Mouse (Mus musculus) CH12.LX (cell line): ENCODE data around the gene Eif3m. TPM values are rescaled to one million over a fixed set of nuclear protein-coding genes. Genes with fewer than 3 reads are reported as not detected.

ENCODE experiments used
- DNase-seq: peaks from one replicate; pipeline ENCODE4 v3.0.0-alpha.2; 2013; ENCODE audit errors: extremely low read depth
- H3K27ac ChIP-seq: 2 replicates; pipeline ENCODE4 v1.5.1; 2012; ENCODE audit warnings: low read depth, mild to moderate bottlenecking, control low read depth, moderate library complexity; ENCODE audit not compliant: insufficient read depth
- H3K27me3 ChIP-seq: replicated peaks from 2 replicates; pipeline ENCODE3; 2012; ENCODE audit warnings: inconsistent platforms
- H3K36me3 ChIP-seq, 2 experiments: replicated peaks in 1 of 2; 2 replicates each; pipeline versions ENCODE3 to v1.6.1; 2012; ENCODE audit warnings: inconsistent platforms in 1 of 2, low read length in 1 of 2, mild to moderate bottlenecking in 1 of 2, mixed read lengths in 1 of 2, moderate library complexity in 1 of 2; ENCODE audit not compliant: control insufficient read depth in 1 of 2, insufficient read depth in 1 of 2
- H3K4me1 ChIP-seq, 2 experiments: 2 replicates each; pipeline ENCODE4 v1.6.1; 2012; ENCODE audit warnings: inconsistent platforms in 1 of 2, moderate library complexity in 1 of 2; ENCODE audit not compliant: insufficient read depth in 2 of 2, control insufficient read depth in 1 of 2
- H3K4me2 ChIP-seq: 2 replicates; pipeline ENCODE4 v1.6.1; 2012; ENCODE audit warnings: low read depth, mild to moderate bottlenecking, control low read depth; ENCODE audit not compliant: poor library complexity, insufficient read depth, severe bottlenecking
- H3K4me3 ChIP-seq, 3 experiments: fragments of 150-350 bp in 1 of 3; sonication (generic) in 1 of 3; replicated peaks in 1 of 3; 2 replicates each; pipeline versions ENCODE3 to v1.5.1; 2011 to 2012; ENCODE audit warnings: low read depth in 2 of 3, low read length in 2 of 3, mild to moderate bottlenecking in 2 of 3, moderate library complexity in 2 of 3, control low read depth in 1 of 3, improper control_type of control experiment in 1 of 3, inconsistent platforms in 1 of 3, mixed read lengths in 1 of 3; ENCODE audit not compliant: poor library complexity in 1 of 3
- H3K79me2 ChIP-seq: replicated peaks from 2 replicates; pipeline ENCODE4 v1.6.1; 2012; ENCODE audit warnings: mild to moderate bottlenecking, moderate library complexity; ENCODE audit not compliant: control insufficient read depth, poor library complexity, insufficient read depth, severe bottlenecking; ENCODE audit errors: extremely low read depth
- H3K9ac ChIP-seq: 2 replicates; pipeline ENCODE4 v1.6.1; 2012; ENCODE audit warnings: low read depth, mild to moderate bottlenecking, control low read depth, moderate library complexity; ENCODE audit not compliant: insufficient read depth
- H3K9me3 ChIP-seq: replicated peaks from 2 replicates; pipeline ENCODE3; 2012; ENCODE audit warnings: low read length, inconsistent platforms, mixed read lengths
- CHD1 ChIP-seq: IDR thresholded peaks from 2 replicates; pipeline ENCODE4 v1.6.1; 2012; ENCODE audit warnings: low read depth, low read length, improper control_type of control experiment, inconsistent platforms
- CHD2 ChIP-seq: IDR thresholded peaks from 2 replicates; pipeline ENCODE4 v1.6.1; 2011; ENCODE audit warnings: low read length, improper control_type of control experiment
- CTCF ChIP-seq, 2 experiments: IDR thresholded peaks in 1 of 2; conservative IDR thresholded peaks in 1 of 2; 2 replicates each; pipeline ENCODE4 v1.5.1; 2011 to 2012; ENCODE audit warnings: low read depth in 2 of 2, low read length in 2 of 2, improper control_type of control experiment in 1 of 2, inconsistent platforms in 1 of 2, mild to moderate bottlenecking in 1 of 2, moderate library complexity in 1 of 2
- E2F4 ChIP-seq: IDR thresholded peaks from 2 replicates; pipeline ENCODE4 v1.6.1; 2011; ENCODE audit warnings: low read depth, low read length, improper control_type of control experiment; ENCODE audit not compliant: insufficient replicate concordance
- ELF1 ChIP-seq: IDR thresholded peaks from 2 replicates; pipeline ENCODE4 v1.6.1; 2014; ENCODE audit warnings: low read depth, mild to moderate bottlenecking, inconsistent platforms, low read length, improper control_type of control experiment
- EP300 ChIP-seq: IDR thresholded peaks from 2 replicates; pipeline ENCODE4 v1.6.1; 2011; ENCODE audit warnings: low read length, improper control_type of control experiment
- IRF4 ChIP-seq: IDR thresholded peaks from 2 replicates; pipeline ENCODE4 v1.6.1; 2014; ENCODE audit warnings: low read depth, mild to moderate bottlenecking, inconsistent platforms, low read length, improper control_type of control experiment
- JUN ChIP-seq: IDR thresholded peaks from 2 replicates; pipeline ENCODE4 v1.6.1; 2011; ENCODE audit warnings: low read depth, mild to moderate bottlenecking, low read length, improper control_type of control experiment, moderate library complexity; ENCODE audit not compliant: insufficient read depth
- JUND ChIP-seq: conservative IDR thresholded peaks from 2 replicates; pipeline ENCODE4 v1.6.1; 2011; ENCODE audit warnings: low read depth, low read length, improper control_type of control experiment
- MAFK ChIP-seq: IDR thresholded peaks from 2 replicates; pipeline ENCODE4 v1.6.1; 2011; ENCODE audit warnings: low read length, improper control_type of control experiment; ENCODE audit not compliant: insufficient replicate concordance
- MAZ ChIP-seq: IDR thresholded peaks from 2 replicates; pipeline ENCODE4 v1.6.1; 2012; ENCODE audit warnings: low read depth, mild to moderate bottlenecking, inconsistent platforms, low read length, improper control_type of control experiment, moderate library complexity
- MXI1 ChIP-seq: IDR thresholded peaks from 2 replicates; pipeline ENCODE4 v1.6.1; 2011; ENCODE audit warnings: mild to moderate bottlenecking, low read depth, low read length, improper control_type of control experiment
- MYC ChIP-seq: IDR thresholded peaks from 2 replicates; pipeline ENCODE4 v1.6.1; 2011; ENCODE audit warnings: low read depth, mild to moderate bottlenecking, improper control_type of control experiment, low read length
- NRF1 ChIP-seq: IDR thresholded peaks from 2 replicates; pipeline ENCODE4 v1.6.1; 2014; ENCODE audit warnings: low read depth, mild to moderate bottlenecking, inconsistent platforms, low read length, improper control_type of control experiment, moderate library complexity
- RAD21 ChIP-seq: IDR thresholded peaks from 2 replicates; pipeline ENCODE4 v1.6.1; 2011; ENCODE audit warnings: low read depth, mild to moderate bottlenecking, low read length, improper control_type of control experiment, moderate library complexity
- RCOR1 ChIP-seq: conservative IDR thresholded peaks from 2 replicates; pipeline ENCODE4 v1.6.1; 2012; ENCODE audit warnings: low read depth, mild to moderate bottlenecking, inconsistent platforms, low read length, improper control_type of control experiment
- SMC3 ChIP-seq: IDR thresholded peaks from 2 replicates; pipeline ENCODE4 v1.6.1; 2011; ENCODE audit warnings: low read depth, low read length, improper control_type of control experiment
- TCF12 ChIP-seq: IDR thresholded peaks from 2 replicates; pipeline ENCODE4 v1.6.1; 2014; ENCODE audit warnings: low read depth, mild to moderate bottlenecking, inconsistent platforms, low read length, improper control_type of control experiment
- USF2 ChIP-seq: conservative IDR thresholded peaks from 2 replicates; pipeline ENCODE4 v1.6.1; 2011; ENCODE audit warnings: low read depth, low read length, improper control_type of control experiment
- ZKSCAN1 ChIP-seq: IDR thresholded peaks from 2 replicates; pipeline ENCODE4 v1.6.1; 2012; ENCODE audit warnings: low read depth, inconsistent platforms, low read length, improper control_type of control experiment, borderline replicate concordance
- ZNF384 ChIP-seq: IDR thresholded peaks from 2 replicates; pipeline ENCODE4 v1.6.1; 2012; ENCODE audit warnings: low read depth, low read length, improper control_type of control experiment, inconsistent platforms
- dilution Hi-C: fragments of 300-500 bp; cut with MboI; formaldehyde crosslinking; loops from 2 replicates; pipeline ENCODE4 v1.14.3; 2020; ENCODE audit warnings: low sequenced_read_pairs; ENCODE audit not compliant: extremely low pct_unique_long_range_greater_than_20kb, extremely low pct_ligation_motif_present
- in situ Hi-C: fragments of 300-500 bp; cut with MboI; formaldehyde crosslinking; loops from 3 replicates; pipeline ENCODE4 v1.14.3; 2019; ENCODE audit warnings: low sequenced_read_pairs, low pct_ligation_motif_present, low pct_unique_long_range_greater_than_20kb, mixed read lengths
- polyA plus RNA-seq: library from polyadenylated mRNA; unstranded; fragments of >175 nt; gene quantifications from 2 replicates; pipeline ENCODE4 v1.2.1, GENCODE M21; 2012; ENCODE audit warnings: low read depth; ENCODE audit not compliant: insufficient read length
- total RNA-seq, 2 experiments: library from RNA; depleted of rRNA; stranded (reverse); fragments of 300-350 nt in 1 of 2; fragments of >200 nt in 1 of 2; gene quantifications; 2 replicates each; pipeline ENCODE4 v1.2.3; 2012 to 2014

The Eif3m gene
- total and polyA plus RNA-seq, 3 experiments, result 268 to 558 (median 273) TPM

- no peaks in the 10 kb centered on the region for H3K79me2 ChIP-seq
- TF ChIP-seq USF2 (no peak), IRF4 (no peak), MAZ (no peak), CTCF (conservative IDR thresholded peaks at IDR 0.05 in 1 of 2, IDR thresholded peaks at IDR 0.05 in 1 of 2; ENCODE audit: low read depth in 2 of 2, low read length in 2 of 2) (no peak), MXI1 (no peak), CHD2 (no peak), ELF1 (no peak), MAFK (no peak), NRF1 (no peak), CHD1 (no peak), EP300 (no peak), SMC3 (no peak), JUND (no peak), E2F4 (no peak), ZNF384 (no peak)
- TF ChIP-seq, all 38 proteins: peak for 0
- dilution Hi-C loops, result no loop called here
- Histone ChIP-seq H3K4me3 (no peak overlapping the region), H3K36me3 (no peaks in the 10 kb centered on the region), H3K4me1 (peaks cover 2 to 23% of the 10 kb centered on the region in 2 experiments; a peak in 3 of 4 replicates), H3K27ac (no peak overlapping the region), H3K9me3 (no peaks in the 10 kb centered on the region), H3K4me2 (no peak overlapping the region), H3K9ac (no peak overlapping the region), H3K27me3 (no peaks in the 10 kb centered on the region)
- no peak for DNase-seq
- in situ Hi-C loops, result no loop called here
Observed at GRCm38 (mm10) chr2:105034084-105034483, 17.2 kb upstream of the Eif3m start.

GRCm38 (mm10) chr2:105030505-105030904 is 13.6 kb upstream of the Eif3m start:
- dilution Hi-C loops, result no loop called here

More at GRCm38 (mm10) chr2:105030505-105030904, 13.6 kb upstream of the Eif3m start:
- Histone ChIP-seq H3K79me2 (no peaks in the 10 kb centered on the region), H3K27ac (no peak overlapping the region), H3K4me1 (peaks cover 0 to 1% of the 10 kb centered on the region in 2 experiments; a peak in 2 of 4 replicates), H3K4me3 (no peak overlapping the region), H3K9me3 (no peaks in the 10 kb centered on the region), H3K27me3 (no peaks in the 10 kb centered on the region)
- DNase-seq, result no peak
- TF ChIP-seq CHD1, result no peak
- no peak for TF ChIP-seq EP300
- TF ChIP-seq MYC, result no peak
- no peak for TF ChIP-seq ZKSCAN1
- TF ChIP-seq JUN, result no peak
- TF ChIP-seq RAD21, result no peak
- no peak for TF ChIP-seq TCF12
- TF ChIP-seq IRF4, result no peak
- no peak for TF ChIP-seq RCOR1
- TF ChIP-seq, all 38 proteins: peak for 0
- in situ Hi-C loops, result no loop called here
- H3K9ac ChIP-seq, result no peak overlapping the region
- no peaks in the 10 kb centered on the region for H3K36me3 ChIP-seq
- no peak overlapping the region for H3K4me2 ChIP-seq
